Comparison of ENCODE assay signal across 23 mouse cellular contexts in the genomic region with DNA sequence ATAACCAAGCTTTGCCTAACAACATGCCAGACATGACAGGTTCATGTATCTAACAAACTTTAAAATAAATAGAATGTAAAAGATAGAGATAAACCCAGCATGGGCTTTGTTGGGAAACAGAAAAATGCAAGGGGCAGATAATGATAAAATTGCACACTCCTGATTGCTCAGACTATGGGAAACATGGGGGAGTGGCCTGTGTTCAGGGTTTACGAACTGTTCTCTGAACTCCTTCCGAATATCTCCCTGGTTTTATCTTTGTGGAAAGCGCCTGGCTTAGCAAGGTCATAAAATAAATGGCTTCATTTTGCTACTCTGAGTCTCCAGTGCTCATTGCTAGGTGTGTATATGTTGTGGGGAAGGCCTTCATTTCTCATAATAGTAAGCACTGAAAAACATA.
"Had no signal": no experiment of that assay in that cellular context is flagged by ENCODE, and none has a peak within 500 bp of the region (broad histone marks: within the 10 kb centered on the region; RNA-seq: fewer than 3 reads in every experiment).

No protein-coding gene starts in this region.

- H3K4me1 ChIP-seq: liver, embryonic 12.5 days had no signal

- H3K27ac ChIP-seq: hindbrain, embryonic 12.5 days; hindbrain, embryonic 14.5 days; limb, embryonic 13.5 days; liver, embryonic 12.5 days had no signal

- ATAC-seq: forebrain, embryonic 16.5 days; hindbrain, embryonic 16.5 days; inflammation-experienced regulatory T-cells, adult 6 months; liver, embryonic 12.5 days had no signal

- DNase-seq: gastrocnemius, adult 2 months; gastrocnemius, postnatal 10 days; gastrocnemius, postnatal 36 days; heart, adult 2 months; heart, postnatal 14 days; heart, postnatal 36 days; kidney, adult 18-20 months; kidney, adult 8-10 months; kidney, postnatal 10 days; kidney, postnatal 25 days; layer of hippocampus, adult 9-11 months; layer of hippocampus, postnatal 36 days had no signal

- H3K9ac ChIP-seq: heart, embryonic 13.5 days; heart, embryonic 15.5 days; hindbrain, embryonic 12.5 days; hindbrain, embryonic 14.5 days; limb, embryonic 13.5 days; limb, embryonic 15.5 days; liver, embryonic 12.5 days had no signal

- H3K27me3 ChIP-seq: heart, embryonic 13.5 days; heart, embryonic 15.5 days; hindbrain, embryonic 12.5 days; limb, embryonic 13.5 days; limb, embryonic 15.5 days; liver, embryonic 12.5 days had no signal

- H3K9me3 ChIP-seq: heart, embryonic 13.5 days; heart, embryonic 15.5 days; hindbrain, embryonic 12.5 days; limb, embryonic 13.5 days; limb, embryonic 15.5 days; liver, embryonic 12.5 days had no signal

- H3K4me2 ChIP-seq: heart, embryonic 11.5 days; heart, embryonic 13.5 days; heart, embryonic 15.5 days; hindbrain, embryonic 12.5 days; hindbrain, embryonic 14.5 days; limb, embryonic 13.5 days; limb, embryonic 15.5 days; liver, embryonic 12.5 days had no signal

- H3K4me3 ChIP-seq: gastrocnemius, adult 2 months; heart, adult 2 months; heart, embryonic 13.5 days; heart, embryonic 15.5 days; hindbrain, embryonic 12.5 days; limb, embryonic 13.5 days; limb, embryonic 15.5 days; liver, embryonic 12.5 days had no signal
